Mouse (Mus musculus) C2C12 (cell line): ENCODE results near the gene Dapk1.

Experiments
- CTCF ChIP-seq: IDR thresholded peaks from one replicate; pipeline ENCODE4 v1.5.1; 2011; ENCODE audit not compliant: control insufficient read depth, insufficient read depth, insufficient read length
- FOSL1 ChIP-seq: IDR thresholded peaks from one replicate; pipeline ENCODE4 v1.8.0; 2011; ENCODE audit warnings: mild to moderate bottlenecking, low read length; ENCODE audit not compliant: poor library complexity, insufficient read depth, severe bottlenecking

DNA sequence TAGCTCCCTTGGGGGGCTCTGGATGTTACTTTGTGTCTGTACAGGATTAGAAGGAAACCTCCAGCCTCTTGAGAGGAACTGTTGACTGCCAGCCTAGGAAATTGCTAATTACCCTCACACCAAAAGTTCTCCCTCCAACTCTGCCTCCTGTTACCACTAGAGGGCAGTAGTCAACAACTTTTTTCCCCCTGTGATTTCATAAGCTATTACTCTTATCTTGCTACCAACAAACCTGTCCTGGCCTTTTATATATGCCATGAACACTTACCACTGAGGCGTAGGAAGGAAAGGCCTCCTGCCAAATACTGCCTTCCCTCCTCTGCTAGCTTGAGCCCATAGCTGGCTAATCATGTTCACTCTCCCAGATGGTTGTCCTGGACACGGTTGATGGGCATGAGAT is 146.8 kb downstream of the Dapk1 start:
- TF ChIP-seq CTCF = no peak
- TF ChIP-seq FOSL1 = no peak
